Mouse (Mus musculus): Measurements from ENCODE around the gene Ppa2. TPM values are rescaled to one million over a fixed set of nuclear protein-coding genes. Genes with fewer than 3 reads are reported as not detected.
A peak's percentile ranks its signal among the peaks of the same experiment; 100 is the strongest.

Gene Ppa2
- 8.8 and 15.1 TPM in 2 replicates for total RNA-seq (2015; ENCODE audit: low replicate concordance)
- total RNA-seq (2017; ENCODE audit: low replicate concordance), result 27.2 and 30.9 TPM in 2 replicates

DNA sequence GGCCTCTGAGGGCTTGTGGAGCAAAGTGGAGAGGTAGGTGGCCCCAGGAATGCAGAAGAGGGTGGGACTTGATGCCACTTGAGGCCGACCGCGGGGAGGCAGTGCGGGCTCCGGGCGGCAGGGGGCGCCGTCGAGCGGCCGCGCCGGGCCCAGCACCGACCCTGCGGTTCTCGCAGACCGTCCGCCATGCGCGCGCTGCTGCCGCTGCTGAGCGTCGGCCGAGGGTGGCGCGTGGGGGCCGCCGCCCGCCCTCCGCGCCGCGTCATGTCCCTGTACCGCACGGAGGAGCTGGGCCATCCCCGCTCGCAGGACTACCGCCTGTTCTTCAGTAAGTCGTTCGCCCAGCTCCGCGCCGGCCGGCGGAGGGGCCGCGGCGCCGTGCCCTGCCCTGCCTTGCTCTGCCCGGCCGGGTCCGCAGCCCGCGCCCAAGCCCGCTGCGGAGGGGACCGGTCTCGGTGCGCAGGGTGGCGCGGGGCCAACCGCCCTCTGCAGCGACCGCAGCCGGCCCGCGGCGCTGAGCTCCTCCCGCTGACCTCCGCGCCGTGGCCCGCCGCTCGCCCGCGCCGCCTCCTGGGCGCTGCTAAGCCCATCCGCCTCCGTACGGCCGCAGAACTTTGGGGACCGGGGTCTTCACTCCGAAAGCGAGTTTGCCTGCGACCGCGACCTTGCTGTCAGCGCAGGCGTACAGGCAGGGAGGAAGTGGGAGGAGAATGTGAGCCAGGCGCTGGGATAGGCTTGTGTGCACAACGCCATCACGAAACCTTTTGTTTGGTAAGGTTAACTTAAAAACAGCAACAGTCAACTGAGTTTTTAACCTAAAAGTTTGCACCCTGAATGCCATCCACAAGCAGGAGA is at the start of gene Ppa2:
Ppa2 (plus strand) TSS at position 157 of the 855 bp plus-strand sequence.
- ATAC-seq (replicated peaks; ENCODE audit: low FRiP score, poor library complexity, severe bottlenecking), result peak; percentile 80

GRCm38 (mm10) chr3:133271887-133272286 is 38.0 kb upstream of the Ppa2 start:
- no peak for ATAC-seq (replicated peaks; ENCODE audit: low FRiP score, poor library complexity, severe bottlenecking)

DNA sequence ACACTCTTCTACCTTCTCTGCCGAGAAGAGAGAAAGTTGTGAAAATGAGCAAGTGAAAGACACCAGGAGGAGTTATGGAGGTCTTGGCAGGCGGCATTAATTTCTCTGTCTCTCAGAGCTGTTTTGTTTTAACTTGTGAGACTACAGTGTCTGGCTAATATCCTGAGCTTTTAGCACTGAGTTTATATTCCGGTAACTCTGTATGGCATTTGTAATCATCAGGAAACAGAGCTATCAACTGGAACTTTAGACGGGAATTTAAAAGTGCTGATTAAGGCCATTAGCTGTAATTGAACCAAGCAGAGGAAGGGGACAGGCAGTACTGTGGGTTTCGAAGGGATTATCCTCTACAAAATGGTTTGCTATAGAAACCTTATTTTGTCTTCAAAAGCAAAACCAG is 25.3 kb upstream of the Ppa2 start:
- no peak for ATAC-seq (replicated peaks; ENCODE audit: low FRiP score, poor library complexity, severe bottlenecking)

- no peak for ATAC-seq (replicated peaks; ENCODE audit: low FRiP score, poor library complexity, severe bottlenecking)
Measured at GRCm38 (mm10) chr3:133288795-133289194, 21.1 kb upstream of the Ppa2 start.

GRCm38 (mm10) chr3:133304328-133304727 is 5.6 kb upstream of the Ppa2 start:
- no peak for ATAC-seq (replicated peaks; ENCODE audit: low FRiP score, poor library complexity, severe bottlenecking)

- ATAC-seq (replicated peaks; ENCODE audit: low FRiP score, poor library complexity, severe bottlenecking), result no peak
Measured at GRCm38 (mm10) chr3:133308361-133308760, 1.5 kb upstream of the Ppa2 start.

GRCm38 (mm10) chr3:133309359-133309758 is 551 bp upstream of the Ppa2 start:
- no peak for ATAC-seq (replicated peaks; ENCODE audit: low FRiP score, poor library complexity, severe bottlenecking)

GRCm38 (mm10) chr3:133310809-133311179 is 884 bp downstream of the Ppa2 start:
- 0 out of 2 replicates have a peak, but pooled peaks have one; percentile 25 for ATAC-seq (replicated peaks; ENCODE audit: low FRiP score, poor library complexity, severe bottlenecking)

GRCm38 (mm10) chr3:133312331-133312730 is 2.4 kb downstream of the Ppa2 start:
- no peak for ATAC-seq (replicated peaks; ENCODE audit: low FRiP score, poor library complexity, severe bottlenecking)

GRCm38 (mm10) chr3:133312850-133313249 is 2.9 kb downstream of the Ppa2 start:
- no peak for ATAC-seq (replicated peaks; ENCODE audit: low FRiP score, poor library complexity, severe bottlenecking)

DNA sequence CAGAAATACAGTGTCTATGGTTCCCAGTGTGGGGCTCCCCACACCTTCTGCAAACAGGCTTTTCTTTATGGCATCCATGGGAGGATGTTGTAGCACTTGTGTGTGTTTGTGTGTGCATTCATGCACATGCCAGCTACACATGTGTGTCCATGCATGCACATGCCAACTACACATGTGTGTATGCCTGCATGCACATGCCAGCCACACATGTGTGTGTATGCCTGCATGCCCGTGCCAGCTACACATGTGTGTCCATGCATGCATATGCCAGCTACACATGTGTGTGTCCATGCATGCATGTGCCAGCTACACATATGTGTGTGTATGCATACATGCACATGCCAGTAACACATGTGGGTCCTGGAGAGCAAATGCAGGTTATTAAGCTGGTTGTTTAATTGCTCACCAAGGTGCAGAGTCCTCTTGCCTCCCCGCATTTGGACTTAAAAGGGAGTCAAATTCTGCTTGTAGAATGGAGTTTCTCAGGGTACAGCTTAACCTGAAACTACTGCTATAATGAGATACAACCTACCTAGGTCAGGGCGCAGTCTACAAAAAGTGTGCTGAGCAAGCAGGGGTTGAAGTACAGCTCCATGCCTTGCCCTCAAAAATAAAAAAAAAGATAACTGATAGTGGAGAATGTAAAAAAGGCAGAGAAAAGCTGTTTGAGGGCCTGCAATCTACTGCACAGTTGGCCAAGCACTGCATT is 3.7 kb downstream of the Ppa2 start:
- ATAC-seq (replicated peaks; ENCODE audit: low FRiP score, poor library complexity, severe bottlenecking), result no peak

GRCm38 (mm10) chr3:133314475-133314874 is 4.6 kb downstream of the Ppa2 start:
- no peak for ATAC-seq (replicated peaks; ENCODE audit: low FRiP score, poor library complexity, severe bottlenecking)

- no peak for ATAC-seq (replicated peaks; ENCODE audit: low FRiP score, poor library complexity, severe bottlenecking)
Measured at GRCm38 (mm10) chr3:133315011-133315410, 5.1 kb downstream of the Ppa2 start.

DNA sequence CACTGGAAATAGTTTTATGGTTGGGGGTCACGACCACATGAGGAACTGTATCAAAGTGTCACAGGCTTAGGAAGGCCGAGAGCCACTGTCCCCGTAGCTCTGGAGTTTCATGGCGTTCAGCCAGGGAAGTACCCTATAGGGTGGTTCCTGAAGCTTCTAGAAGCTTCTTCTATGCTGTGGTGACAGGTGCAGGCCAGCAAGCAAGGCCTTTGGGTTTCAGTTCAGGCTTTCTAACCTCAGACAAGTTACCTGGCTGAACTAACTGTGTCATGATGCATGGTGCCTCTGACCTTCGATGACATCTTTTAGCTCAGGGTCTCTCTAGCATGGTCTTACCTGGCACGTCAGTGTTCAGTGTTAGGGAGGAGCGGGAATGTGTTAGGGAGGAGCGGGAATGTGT is 5.7 kb downstream of the Ppa2 start:
- ATAC-seq (replicated peaks; ENCODE audit: low FRiP score, poor library complexity, severe bottlenecking), result no peak

DNA sequence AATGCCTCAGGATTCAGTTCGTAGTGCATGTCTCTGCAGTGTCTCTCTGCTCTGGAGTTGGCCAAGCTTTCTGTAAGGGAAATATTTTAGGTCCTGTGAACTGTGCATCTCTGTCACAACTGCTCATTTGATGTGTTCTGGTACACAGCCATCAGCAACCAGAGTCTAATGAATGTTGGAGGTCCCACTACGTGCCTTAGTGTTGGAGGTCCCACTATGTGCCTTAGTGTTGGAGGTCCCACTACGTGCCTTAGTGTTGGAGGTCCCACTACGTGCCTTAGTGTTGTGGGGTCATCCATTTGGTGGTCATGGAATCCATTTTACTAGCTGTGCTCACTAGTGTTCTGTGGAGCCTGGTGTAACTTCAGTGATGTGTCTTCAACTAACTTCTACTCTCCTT is 7.9 kb downstream of the Ppa2 start:
- ATAC-seq (replicated peaks; ENCODE audit: low FRiP score, poor library complexity, severe bottlenecking), result no peak

- no peak for ATAC-seq (replicated peaks; ENCODE audit: low FRiP score, poor library complexity, severe bottlenecking)
Measured at GRCm38 (mm10) chr3:133318596-133318995, 8.7 kb downstream of the Ppa2 start.

DNA sequence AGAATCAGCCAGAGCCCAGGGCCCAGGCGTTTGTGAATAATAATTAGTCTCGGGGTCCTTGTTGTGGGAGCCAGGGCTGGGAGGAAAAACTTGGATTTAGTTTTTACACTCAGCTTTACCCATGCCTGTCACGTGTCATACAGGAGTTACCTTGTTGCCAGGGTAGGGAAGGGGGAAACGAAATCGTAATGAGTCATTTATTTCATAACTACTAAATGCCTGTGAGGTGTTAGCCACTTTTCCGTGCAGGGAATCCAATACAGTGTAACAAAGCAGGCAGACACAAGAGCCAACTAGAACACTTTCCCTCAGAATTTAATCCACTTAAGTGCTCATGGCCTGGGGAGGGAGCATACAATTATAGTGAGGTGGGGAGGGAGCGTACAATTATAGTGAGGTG is 9.9 kb downstream of the Ppa2 start:
- ATAC-seq (replicated peaks; ENCODE audit: low FRiP score, poor library complexity, severe bottlenecking), result no peak

DNA sequence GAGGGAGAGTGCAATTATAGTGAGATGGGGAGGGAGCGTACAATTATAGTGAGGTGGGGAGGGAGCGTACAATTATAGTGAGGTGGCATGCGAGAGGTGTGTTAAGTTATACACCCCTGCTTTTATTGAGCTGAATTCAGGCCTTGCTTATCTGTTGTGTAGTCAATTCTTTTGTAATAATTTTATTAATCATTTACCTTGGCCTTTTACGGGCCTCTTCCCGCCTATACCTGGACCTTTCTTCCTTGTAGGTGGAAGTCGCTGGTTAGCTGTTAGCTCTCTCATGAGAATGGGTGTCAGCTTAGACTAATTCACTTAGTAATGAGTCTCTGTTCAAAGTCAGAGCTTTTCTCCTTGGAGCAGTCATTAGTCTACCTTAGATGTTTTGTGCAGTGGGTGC is 10.4 kb downstream of the Ppa2 start:
- ATAC-seq (replicated peaks; ENCODE audit: low FRiP score, poor library complexity, severe bottlenecking), result no peak

DNA sequence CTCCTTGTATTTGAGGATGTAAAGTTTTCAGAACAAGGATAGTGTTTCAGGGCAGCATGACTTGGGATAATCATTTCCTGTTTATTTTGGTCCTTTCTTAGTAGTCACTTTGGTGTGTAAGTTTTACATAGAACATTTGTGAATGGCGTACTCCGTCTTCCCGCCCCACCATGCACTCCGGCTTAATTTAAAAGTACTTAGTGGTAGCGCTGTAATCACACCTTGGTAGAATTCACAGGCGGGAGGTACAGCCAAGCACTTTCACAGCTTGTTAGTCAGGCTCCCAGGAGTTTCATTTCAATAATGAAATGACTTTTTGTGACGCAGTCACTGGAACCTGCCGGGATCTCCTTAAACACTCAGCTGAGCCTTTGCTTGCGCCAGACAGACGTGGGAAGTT is 12.0 kb downstream of the Ppa2 start:
- ATAC-seq (replicated peaks; ENCODE audit: low FRiP score, poor library complexity, severe bottlenecking), result no peak

GRCm38 (mm10) chr3:133322552-133322951 is 12.6 kb downstream of the Ppa2 start:
- no peak for ATAC-seq (replicated peaks; ENCODE audit: low FRiP score, poor library complexity, severe bottlenecking)

DNA sequence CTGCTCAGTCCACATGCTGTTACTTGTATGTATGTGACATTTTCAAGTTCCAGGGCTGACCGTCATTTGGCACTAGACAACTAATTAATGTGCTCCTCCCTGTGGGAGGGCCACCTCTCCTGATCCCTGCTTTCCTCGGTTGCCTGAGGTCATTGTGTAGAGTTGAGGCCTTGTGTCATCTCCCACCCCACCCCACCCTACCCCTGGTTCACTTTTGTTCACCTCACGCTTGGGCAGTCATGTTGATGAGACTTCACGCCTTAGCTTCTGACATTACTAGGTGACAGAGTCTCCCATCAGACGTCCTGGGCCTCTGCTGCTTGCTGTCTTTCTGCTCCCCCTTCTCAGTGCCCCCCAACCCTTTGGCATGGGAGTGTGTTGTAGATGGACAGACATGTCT is 15.2 kb downstream of the Ppa2 start:
- ATAC-seq (replicated peaks; ENCODE audit: low FRiP score, poor library complexity, severe bottlenecking), result no peak

All from erythroid progenitor cell, adult 5-6 weeks (primary cell).